7 mouse cellular contexts compared by ENCODE assay signal in genomic region chr15:82346580-82347302, GRCm38 (mm10). TPM values are rescaled to one million over a fixed set of nuclear protein-coding genes. Genes with fewer than 3 reads are reported as not detected.
DNase-seq lines count a peak whose midpoint lies in the region; ATAC-seq and TF ChIP-seq lines count a peak whose summit lies in the region.

No protein-coding gene starts in this region.

- no peaks in the 10 kb centered on the region for H3K27me3 ChIP-seq in lung, postnatal 0 days (replicated peaks; ENCODE audit: insufficient read depth, low read length)
- no peaks in the 10 kb centered on the region for H3K27me3 ChIP-seq in limb, embryonic 12.5 days
- no peaks in the 10 kb centered on the region for H3K27me3 ChIP-seq in stomach, embryonic 15.5 days (replicated peaks)

- peaks cover 10% of the 10 kb centered on the region for H3K4me1 ChIP-seq in lung, postnatal 0 days (ENCODE audit: insufficient read depth, low read depth, low read length)
- H3K4me1 ChIP-seq in limb, embryonic 12.5 days (replicated peaks) = peaks cover 21% of the 10 kb centered on the region
- H3K4me1 ChIP-seq in stomach, embryonic 15.5 days = peaks cover 24% of the 10 kb centered on the region

- ATAC-seq in lung, postnatal 0 days = no peak
- ATAC-seq in erythroblast, adult 5-6 weeks (replicated peaks; ENCODE audit: low FRiP score, poor library complexity, severe bottlenecking) = peak; percentile 3
- ATAC-seq in limb, embryonic 12.5 days (ENCODE audit: insufficient number of reproducible peaks, insufficient read depth, low FRiP score, low TSS enrichment, low read depth) = no peak
- no peak for ATAC-seq in stomach, embryonic 15.5 days (ENCODE audit: insufficient read depth, low FRiP score, low read depth)

- peak overlapping the region; percentile 94 for H3K27ac ChIP-seq in lung, postnatal 0 days (ENCODE audit: low read length)
- H3K27ac ChIP-seq in limb, embryonic 12.5 days = peak overlapping the region; percentile 37
- peak overlapping the region; percentile 93 for H3K27ac ChIP-seq in stomach, embryonic 15.5 days

- H3K9ac ChIP-seq in lung, postnatal 0 days (replicated peaks; ENCODE audit: low read depth) = peak overlapping the region; percentile 69
- H3K9ac ChIP-seq in limb, embryonic 12.5 days (replicated peaks) = peak overlapping the region; percentile 63
- H3K9ac ChIP-seq in stomach, embryonic 15.5 days = peak overlapping the region; percentile 32; the same call in 1 of the 2 replicates

- TF ChIP-seq EP300 in lung, postnatal 0 days (IDR thresholded peaks at IDR 0.05) = peak; percentile 37; the same call in 1 of the 2 replicates

- peak overlapping the region; percentile 68 for H3K4me3 ChIP-seq in lung, postnatal 0 days (ENCODE audit: low read depth, low read length)
- H3K4me3 ChIP-seq in limb, embryonic 12.5 days (replicated peaks) = peak overlapping the region; percentile 62
- H3K4me3 ChIP-seq in stomach, embryonic 15.5 days (replicated peaks) = peak overlapping the region; percentile 79

- H3K9me3 ChIP-seq in lung, postnatal 0 days (ENCODE audit: low read length) = no peaks in the 10 kb centered on the region
- H3K9me3 ChIP-seq in limb, embryonic 12.5 days = no peaks in the 10 kb centered on the region
- H3K9me3 ChIP-seq in stomach, embryonic 15.5 days = no peaks in the 10 kb centered on the region

- DNase-seq in lung, postnatal 0 days (ENCODE audit: low spot score) = peak; percentile 53
- DNase-seq in lung, postnatal 14 days = no peak
- no peak for DNase-seq in adrenal gland, adult 8-10 months
- no peak for DNase-seq in T-cell, adult 2 months (ENCODE audit: low spot score)

- peaks cover 27% of the 10 kb centered on the region for H3K36me3 ChIP-seq in lung, postnatal 0 days (ENCODE audit: insufficient read depth, low read length)
- peaks cover 44% of the 10 kb centered on the region for H3K36me3 ChIP-seq in limb, embryonic 12.5 days
- H3K36me3 ChIP-seq in stomach, embryonic 15.5 days = peaks cover 32% of the 10 kb centered on the region

- TF ChIP-seq CTCF in lung, postnatal 0 days (IDR thresholded peaks at IDR 0.05) = peak; percentile 41

- WGBS in lung, postnatal 0 days = 36% methylated on average over 14 of the region's 14 CpGs
- 65% methylated on average over 14 of the region's 14 CpGs for WGBS in limb, embryonic 12.5 days
- WGBS in stomach, embryonic 15.5 days = 39% methylated on average over 14 of the region's 14 CpGs

- peak overlapping the region; percentile 62 for H3K4me2 ChIP-seq in lung, postnatal 0 days (replicated peaks; ENCODE audit: low read depth, low read length)
- H3K4me2 ChIP-seq in limb, embryonic 12.5 days = peak overlapping the region; percentile 86
- H3K4me2 ChIP-seq in stomach, embryonic 15.5 days = peak overlapping the region; percentile 73

RNA-seq across cellular contexts. Expression of gene Ndufa6, which starts 7.4 kb away (rescaled TPM):
- 439 and 454 TPM in 2 replicates for polyA plus RNA-seq in lung, postnatal 0 days (2015; fragmentation: Nextera tagmentation; extraction: Ambion mirVana)
- 34.2 and 88.6 TPM in 2 replicates for total RNA-seq in erythroblast, adult 5-6 weeks (2015; ENCODE audit: low replicate concordance)
- total RNA-seq in erythroblast, adult 5-6 weeks (2017; ENCODE audit: low replicate concordance) = 55.3 and 85.6 TPM in 2 replicates
- 302 and 311 TPM in 2 replicates for polyA plus RNA-seq in limb, embryonic 12.5 days (2016; fragmentation: Nextera tagmentation; extraction: Ambion mirVana)
- polyA plus RNA-seq in stomach, embryonic 15.5 days (2015; fragmentation: Nextera tagmentation; extraction: Ambion mirVana) = 403 and 420 TPM in 2 replicates
- 100 to 1,000 TPM; 293 to 470 (median 376) TPM for total RNA-seq in adrenal gland, adult 8-10 months (2022)

RNA-seq across cellular contexts. Expression of gene Smdt1, which starts 8.0 kb away (rescaled TPM):
- polyA plus RNA-seq in lung, postnatal 0 days (2015; fragmentation: Nextera tagmentation; extraction: Ambion mirVana) = 241 and 276 TPM in 2 replicates
- 91.5 and 150 TPM in 2 replicates for total RNA-seq in erythroblast, adult 5-6 weeks (2015; ENCODE audit: low replicate concordance)
- 42.7 and 69.4 TPM in 2 replicates for total RNA-seq in erythroblast, adult 5-6 weeks (2017; ENCODE audit: low replicate concordance)
- polyA plus RNA-seq in limb, embryonic 12.5 days (2016; fragmentation: Nextera tagmentation; extraction: Ambion mirVana) = 204 and 226 TPM in 2 replicates
- 288 and 301 TPM in 2 replicates for polyA plus RNA-seq in stomach, embryonic 15.5 days (2015; fragmentation: Nextera tagmentation; extraction: Ambion mirVana)
- 100 to 1,000 TPM; 137 to 205 (median 157) TPM for total RNA-seq in adrenal gland, adult 8-10 months (2022)

RNA-seq across cellular contexts. Expression of gene Pheta2, which starts 8.0 kb away (rescaled TPM):
- 8.4 TPM in 2 replicates for polyA plus RNA-seq in lung, postnatal 0 days (2015; fragmentation: Nextera tagmentation; extraction: Ambion mirVana)
- total RNA-seq in erythroblast, adult 5-6 weeks (2015; ENCODE audit: low replicate concordance) = 22.7 and 44.9 TPM in 2 replicates
- total RNA-seq in erythroblast, adult 5-6 weeks (2017; ENCODE audit: low replicate concordance) = 79.0 and 86.0 TPM in 2 replicates
- 11.0 and 11.3 TPM in 2 replicates for polyA plus RNA-seq in limb, embryonic 12.5 days (2016; fragmentation: Nextera tagmentation; extraction: Ambion mirVana)
- 14.9 and 18.4 TPM in 2 replicates for polyA plus RNA-seq in stomach, embryonic 15.5 days (2015; fragmentation: Nextera tagmentation; extraction: Ambion mirVana)
- total RNA-seq in adrenal gland, adult 8-10 months (2022) = 1 to 10 TPM in 2 of 4 experiments, under 1 TPM in 2; 0.74 to 2.0 (median 1.4) TPM

RNA-seq across cellular contexts. Expression of gene Naga, which starts 8.0 kb away (rescaled TPM):
- 73.0 and 75.4 TPM in 2 replicates for polyA plus RNA-seq in lung, postnatal 0 days (2015; fragmentation: Nextera tagmentation; extraction: Ambion mirVana)
- total RNA-seq in erythroblast, adult 5-6 weeks (2015; ENCODE audit: low replicate concordance) = 49.5 and 74.2 TPM in 2 replicates
- total RNA-seq in erythroblast, adult 5-6 weeks (2017; ENCODE audit: low replicate concordance) = 22.7 and 56.3 TPM in 2 replicates
- 33.6 and 34.1 TPM in 2 replicates for polyA plus RNA-seq in limb, embryonic 12.5 days (2016; fragmentation: Nextera tagmentation; extraction: Ambion mirVana)
- polyA plus RNA-seq in stomach, embryonic 15.5 days (2015; fragmentation: Nextera tagmentation; extraction: Ambion mirVana) = 79.6 and 86.8 TPM in 2 replicates
- 10 to 100 TPM; 68.6 to 89.3 (median 77.9) TPM for total RNA-seq in adrenal gland, adult 8-10 months (2022)

RNA-seq across cellular contexts. Expression of gene Cyp2d22, which starts 33.3 kb away (rescaled TPM):
- polyA plus RNA-seq in lung, postnatal 0 days (2015; fragmentation: Nextera tagmentation; extraction: Ambion mirVana) = 13.3 and 14.2 TPM in 2 replicates
- total RNA-seq in erythroblast, adult 5-6 weeks (2015; ENCODE audit: low replicate concordance) = not detected in 2 replicates
- total RNA-seq in erythroblast, adult 5-6 weeks (2017; ENCODE audit: low replicate concordance) = 0.26 TPM in 1 of 2 replicates, not detected in the other
- polyA plus RNA-seq in limb, embryonic 12.5 days (2016; fragmentation: Nextera tagmentation; extraction: Ambion mirVana) = 3.3 and 5.2 TPM in 2 replicates
- 12.1 and 14.3 TPM in 2 replicates for polyA plus RNA-seq in stomach, embryonic 15.5 days (2015; fragmentation: Nextera tagmentation; extraction: Ambion mirVana)
- 10 to 100 TPM; 42.2 to 46.6 (median 45.6) TPM for total RNA-seq in adrenal gland, adult 8-10 months (2022)

Comparison
In these comparisons a context has a peak if more than half of its experiments do, and no peak if none do; other contexts are left out.
1. H3K27ac ChIP-seq: peak in every context shown above with its lines; median percentile 94 in lung, postnatal 0 days; 93 in stomach, embryonic 15.5 days; 37 in limb, embryonic 12.5 days.